Mouse (Mus musculus) liver, embryonic 12.5 days (tissue): ENCODE results near the gene Mcoln1. TPM values are rescaled to one million over a fixed set of nuclear protein-coding genes. Genes with fewer than 3 reads are reported as not detected.
A peak's percentile ranks its signal among the peaks of the same experiment; 100 is the strongest.

Source experiments
- ATAC-seq: fragments of 200-750 bp; cut with Nextera tagmentation; 2 replicates; pipeline ENCODE4 v1.8.0; 2017; ENCODE audit warnings: moderate number of reproducible peaks, mild to moderate bottlenecking, moderate library complexity
- H3K27ac ChIP-seq: fragments of 300-500 bp; sonication (generic); 2 replicates; pipeline ENCODE4 v1.5.1; 2016; ENCODE audit warnings: mild to moderate bottlenecking
- H3K27me3 ChIP-seq: fragments of 300-500 bp; sonication (generic); replicated peaks from 2 replicates; pipeline ENCODE4 v1.6.1; 2016; ENCODE audit warnings: mild to moderate bottlenecking, moderate library complexity
- H3K36me3 ChIP-seq: fragments of 300-500 bp; sonication (generic); 2 replicates; pipeline ENCODE4 v1.6.1; 2016; ENCODE audit warnings: mild to moderate bottlenecking, moderate library complexity
- H3K4me1 ChIP-seq: fragments of 300-500 bp; sonication (generic); 2 replicates; pipeline ENCODE4 v1.6.1; 2016
- H3K4me2 ChIP-seq: fragments of 300-500 bp; sonication (generic); 2 replicates; pipeline ENCODE4 v1.6.1; 2016; ENCODE audit warnings: mild to moderate bottlenecking, moderate library complexity
- H3K4me3 ChIP-seq: fragments of 300-500 bp; sonication (generic); 2 replicates; pipeline ENCODE4 v1.5.1; 2016; ENCODE audit warnings: mild to moderate bottlenecking, moderate library complexity
- H3K9ac ChIP-seq: fragments of 300-500 bp; sonication (generic); 2 replicates; pipeline ENCODE4 v1.6.1; 2016; ENCODE audit warnings: mild to moderate bottlenecking, moderate library complexity
- H3K9me3 ChIP-seq: fragments of 300-500 bp; sonication (generic); replicated peaks from 2 replicates; pipeline ENCODE4 v1.6.1; 2016; ENCODE audit warnings: mild to moderate bottlenecking, moderate library complexity
- WGBS: fragments of 180-500 bp; shearing (Covaris S2); methylation state at CpG from one replicate; pipeline ENCODE4 v1.1.7; 2016; ENCODE audit not compliant: insufficient replicate concordance; 5-methylcytosine and 5-hydroxymethylcytosine counted together
- polyA plus RNA-seq: library from polyadenylated mRNA; unstranded; fragments of >200 nt; fragmentation: Nextera tagmentation; extraction: Ambion mirVana; gene quantifications from 2 replicates; pipeline ENCODE4 v1.2.1, GENCODE M21; 2016

Mcoln1 gene
- polyA plus RNA-seq, 1 experiment from 2014 or later = 25.7 TPM

DNA sequence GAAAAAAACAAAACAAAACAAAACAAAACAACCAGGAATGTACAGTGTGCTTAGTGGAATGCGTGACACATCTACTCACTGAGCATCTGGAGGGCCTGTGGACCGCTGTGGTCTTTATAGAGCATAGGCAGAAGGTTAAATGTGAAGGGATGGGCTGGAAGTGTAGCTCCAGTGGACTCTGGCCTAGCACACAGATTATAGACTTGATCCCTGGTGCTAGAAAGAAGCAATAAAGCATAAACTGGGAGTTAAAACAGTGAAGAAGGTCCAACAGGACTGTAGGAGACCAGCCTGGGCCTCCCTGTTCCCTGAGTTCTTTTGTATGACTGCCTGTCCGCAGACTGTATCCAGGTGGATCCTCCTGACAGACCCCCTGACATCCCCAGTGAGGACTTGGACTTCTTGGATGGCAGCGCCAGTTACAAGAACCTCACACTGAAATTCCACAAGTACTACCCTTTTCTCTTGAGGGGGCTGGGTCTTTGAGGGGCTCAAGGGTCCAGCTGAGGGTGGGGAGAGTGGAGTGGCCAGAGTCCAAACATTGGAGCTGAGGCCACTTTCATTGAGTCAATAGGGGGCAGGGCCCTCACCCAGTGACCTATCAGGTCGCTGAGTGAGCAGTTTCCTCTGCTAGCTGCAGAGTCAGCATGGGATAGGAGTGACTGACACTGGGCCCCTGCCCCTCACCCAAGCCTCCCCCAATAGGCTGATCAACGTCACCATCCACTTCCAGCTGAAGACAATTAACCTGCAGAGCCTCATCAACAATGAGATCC lies 7.9 kb downstream of the Mcoln1 start:
- peak overlapping the region; percentile 30; the same call in 1 of the 2 replicates for H3K27ac ChIP-seq
- H3K9ac ChIP-seq = no peak overlapping the region
- H3K9me3 ChIP-seq = no peaks in the 10 kb centered on the region
- H3K4me2 ChIP-seq = no peak overlapping the region
- WGBS = 71% methylated on average over 6 of the region's 6 CpGs
- 0 out of 2 replicates have a peak, but pooled peaks cover 4% of the 10 kb centered on the region for H3K4me1 ChIP-seq
- ATAC-seq = peak; percentile 63
- H3K36me3 ChIP-seq = peaks cover 70% of the 10 kb centered on the region
- no peak overlapping the region for H3K4me3 ChIP-seq
- no peaks in the 10 kb centered on the region for H3K27me3 ChIP-seq

DNA sequence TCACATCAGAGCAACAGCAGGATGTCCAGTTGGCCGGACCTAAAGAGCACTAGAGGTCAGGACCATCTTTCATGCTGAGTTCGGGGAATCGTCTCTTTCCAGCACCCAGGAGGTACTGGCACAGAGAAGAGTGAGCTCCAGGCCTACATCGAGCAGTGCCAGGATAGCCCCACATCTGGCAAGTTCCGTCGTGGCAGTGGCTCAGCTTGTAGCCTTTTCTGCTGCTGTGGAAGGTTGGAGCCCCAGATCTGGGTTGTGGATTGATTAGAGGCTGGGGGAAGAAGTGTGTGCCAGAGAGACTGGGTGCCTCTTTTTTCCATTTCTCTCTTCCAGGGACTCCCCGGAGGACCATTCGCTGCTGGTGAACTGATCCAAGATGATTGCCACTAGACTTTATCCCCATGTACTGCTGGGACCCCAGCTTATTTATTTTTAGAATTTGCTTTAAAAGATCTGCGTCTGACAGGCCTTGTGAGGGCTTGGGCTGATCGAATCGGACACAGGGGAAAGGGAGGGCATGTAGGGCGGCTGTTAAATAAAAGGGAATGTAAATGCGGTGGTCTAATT lies 14.5 kb downstream of the Mcoln1 start:
- Histone ChIP-seq H3K27ac (peak overlapping the region; percentile 59), H3K9ac (peak overlapping the region; percentile 71), H3K4me1 (peaks cover 34% of the 10 kb centered on the region), H3K4me2 (peak overlapping the region; percentile 91), H3K9me3 (no peaks in the 10 kb centered on the region), H3K4me3 (peak overlapping the region; percentile 73), H3K27me3 (no peaks in the 10 kb centered on the region), H3K36me3 (peaks cover 39% of the 10 kb centered on the region)
- ATAC-seq = no peak
- 35% methylated on average over 13 of the region's 13 CpGs for WGBS

DNA sequence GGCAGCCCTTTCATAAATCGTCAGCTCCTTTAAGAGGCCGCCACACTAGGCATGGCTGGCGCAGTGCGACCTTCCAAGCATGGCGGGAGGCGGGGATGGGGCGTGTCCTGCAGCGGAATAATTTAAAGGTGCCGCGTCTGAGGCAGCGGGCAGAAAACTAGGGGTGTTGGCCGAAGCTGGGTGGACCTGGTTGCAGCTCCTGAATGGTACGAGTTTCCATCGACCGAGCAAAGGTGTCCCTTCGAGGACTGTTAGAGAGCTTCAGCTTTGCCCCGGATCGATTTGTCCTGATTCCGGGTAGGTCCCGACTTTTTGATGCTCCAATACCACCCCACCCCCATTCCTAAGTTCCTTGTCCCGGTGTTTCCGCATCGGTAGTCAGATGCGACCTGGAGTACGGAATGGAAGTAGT lies 15.0 kb downstream of the Mcoln1 start, which contains the start of gene Pnpla6:
Gene Pnpla6, plus strand, starts transcription at position 125 of the 412 bp plus-strand sequence.
- Histone ChIP-seq H3K27me3 (no peaks in the 10 kb centered on the region), H3K27ac (peak within 1 kb of the TSS; percentile 80), H3K9me3 (no peaks in the 10 kb centered on the region), H3K4me1 (peaks cover 39% of the 10 kb centered on the region), H3K9ac (peak within 1 kb of the TSS; percentile 71), H3K4me2 (peak within 1 kb of the TSS; percentile 91), H3K36me3 (peaks cover 35% of the 10 kb centered on the region), H3K4me3 (peak within 1 kb of the TSS; percentile 73)
- ATAC-seq = peak; percentile 64
- 2% methylated on average over 25 of the region's 25 CpGs for WGBS

DNA sequence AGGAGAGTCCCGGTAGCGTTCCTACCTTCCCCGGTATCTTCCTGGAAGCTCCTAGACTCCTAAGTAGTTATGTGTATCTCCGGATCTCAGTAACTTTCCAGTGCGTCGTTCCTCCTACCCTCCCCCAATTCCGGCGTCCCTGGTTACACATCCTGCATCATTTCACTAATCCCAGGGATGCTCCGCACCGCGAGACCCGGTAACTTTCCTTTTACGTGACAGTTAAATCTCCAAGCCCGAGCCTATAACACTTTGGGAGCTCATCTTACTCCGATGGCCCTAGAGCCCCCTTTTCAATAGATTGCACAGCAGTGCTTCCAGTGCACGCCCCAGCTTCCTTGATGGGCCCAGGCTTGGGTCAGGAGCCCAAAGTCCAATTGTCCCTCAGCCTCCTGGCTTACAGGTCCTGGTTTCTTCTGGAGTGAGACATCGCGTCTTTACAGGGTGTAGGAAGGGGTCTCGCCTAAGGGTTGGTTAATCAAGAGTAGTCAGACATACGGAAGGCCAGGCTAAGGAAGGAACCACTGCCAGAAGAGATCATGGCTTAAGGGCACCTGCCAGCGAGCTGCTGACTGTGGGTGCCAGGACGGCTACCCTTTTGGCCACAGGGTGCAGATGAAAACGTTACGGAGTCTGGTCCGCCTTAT lies 15.6 kb downstream of the Mcoln1 start:
- Histone ChIP-seq H3K4me1 (peaks cover 45% of the 10 kb centered on the region), H3K4me3 (peak overlapping the region; percentile 73), H3K4me2 (peak overlapping the region; percentile 91), H3K27ac (peak overlapping the region; percentile 80), H3K27me3 (no peaks in the 10 kb centered on the region), H3K9ac (peak overlapping the region; percentile 71), H3K36me3 (peaks cover 30% of the 10 kb centered on the region), H3K9me3 (no peaks in the 10 kb centered on the region)
- peak; percentile 38 for ATAC-seq
- under 1% methylated on average over 25 of the region's 25 CpGs for WGBS

DNA sequence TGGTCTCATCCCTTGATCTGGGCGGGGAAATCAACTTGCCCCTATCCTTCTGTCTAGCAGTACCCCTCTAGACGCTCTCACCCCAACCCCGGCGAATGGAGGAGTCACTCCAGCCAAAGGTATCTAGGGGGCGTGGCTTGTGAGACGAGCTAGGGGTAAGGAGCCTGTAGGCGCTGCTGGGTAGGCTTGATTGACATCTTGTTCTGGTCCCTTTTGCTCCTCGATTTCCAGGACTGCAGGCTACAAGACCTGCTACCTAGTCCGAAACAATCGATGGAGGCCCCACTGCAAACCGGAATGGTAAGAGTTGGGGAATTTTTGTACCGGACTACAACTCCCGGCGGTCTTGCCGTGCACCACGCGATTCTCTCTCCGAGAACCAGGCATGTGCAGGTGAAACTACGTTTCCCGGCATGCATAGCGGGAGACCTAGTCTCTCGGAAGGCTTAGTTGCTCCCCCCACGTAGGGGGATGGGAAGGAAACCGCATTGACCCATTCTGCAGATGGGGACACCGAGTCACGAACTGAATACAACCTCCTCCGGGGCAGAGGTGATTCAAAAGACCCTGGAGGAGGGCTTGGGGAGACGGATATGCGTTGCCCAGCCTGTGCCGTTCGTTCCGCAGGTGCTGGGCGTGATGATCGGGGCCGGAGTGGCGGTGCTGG lies 16.3 kb downstream of the Mcoln1 start:
- peak; percentile 88 for ATAC-seq
- H3K36me3 ChIP-seq = peaks cover 29% of the 10 kb centered on the region
- under 1% methylated on average over 36 of the region's 36 CpGs for WGBS
- peaks cover 49% of the 10 kb centered on the region for H3K4me1 ChIP-seq
- peak overlapping the region; percentile 71 for H3K9ac ChIP-seq
- H3K4me3 ChIP-seq = peak overlapping the region; percentile 73
- H3K27me3 ChIP-seq = no peaks in the 10 kb centered on the region
- H3K9me3 ChIP-seq = no peaks in the 10 kb centered on the region
- H3K4me2 ChIP-seq = peak overlapping the region; percentile 91
- peak overlapping the region; percentile 80 for H3K27ac ChIP-seq

DNA sequence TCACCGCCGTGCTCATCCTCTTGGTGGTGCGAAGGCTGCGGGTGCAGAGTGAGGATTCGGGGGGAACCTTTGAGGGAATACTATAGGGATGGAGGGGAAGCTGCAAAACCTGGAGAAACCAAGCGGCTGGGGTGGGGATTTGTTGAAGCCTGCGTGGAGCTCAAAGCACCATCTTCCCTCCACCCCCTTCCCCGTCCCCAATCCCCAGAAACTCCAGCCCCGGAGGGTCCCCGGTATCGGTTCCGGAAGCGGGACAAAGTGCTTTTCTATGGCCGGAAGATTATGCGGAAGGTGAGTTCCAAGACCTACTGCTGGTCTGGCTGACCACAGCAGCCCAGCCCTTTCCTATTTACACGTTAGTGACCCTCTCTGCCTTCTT lies 16.8 kb downstream of the Mcoln1 start:
- no peak for ATAC-seq
- H3K27me3 ChIP-seq = no peaks in the 10 kb centered on the region
- H3K4me1 ChIP-seq = peaks cover 53% of the 10 kb centered on the region
- 5% methylated on average over 16 of the region's 16 CpGs for WGBS
- peak overlapping the region; percentile 71 for H3K9ac ChIP-seq
- H3K27ac ChIP-seq = peak overlapping the region; percentile 80
- H3K4me3 ChIP-seq = peak overlapping the region; percentile 73
- H3K4me2 ChIP-seq = peak overlapping the region; percentile 91
- H3K36me3 ChIP-seq = peaks cover 31% of the 10 kb centered on the region
- H3K9me3 ChIP-seq = no peaks in the 10 kb centered on the region

DNA sequence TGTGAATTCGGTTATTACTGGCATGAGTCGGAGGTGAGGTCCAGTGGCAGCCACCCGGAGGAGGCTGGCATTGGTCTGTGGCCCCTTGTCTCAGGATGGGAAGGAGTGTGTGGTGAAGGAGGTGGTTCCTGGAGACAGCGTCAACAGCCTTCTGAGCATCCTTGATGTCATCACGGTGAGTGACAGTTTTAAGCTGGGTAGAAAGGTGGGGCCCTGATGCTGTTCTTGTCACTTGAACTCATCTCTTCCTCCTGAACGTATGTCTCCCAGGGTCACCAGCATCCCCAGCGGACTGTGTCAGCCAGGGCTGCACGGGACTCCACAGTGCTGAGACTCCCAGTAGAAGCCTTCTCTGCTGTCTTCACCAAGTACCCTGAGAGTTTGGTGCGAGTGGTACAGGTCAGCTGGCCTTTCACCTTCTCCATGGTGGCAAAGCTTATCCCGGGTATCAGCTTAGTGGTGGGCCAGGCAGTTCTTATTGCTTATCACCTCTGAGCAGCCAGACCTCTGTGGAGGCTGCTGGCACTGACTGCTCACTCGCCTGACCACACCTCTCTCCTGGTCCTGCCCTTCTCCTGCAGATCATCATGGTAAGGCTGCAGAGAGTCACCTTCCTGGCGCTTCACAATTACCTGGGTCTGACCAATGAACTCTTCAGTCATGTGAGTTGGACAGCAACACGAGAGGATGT lies 21.9 kb downstream of the Mcoln1 start:
- Histone ChIP-seq H3K27me3 (no peaks in the 10 kb centered on the region), H3K9me3 (no peaks in the 10 kb centered on the region), H3K4me3 (peak overlapping the region; percentile 36), H3K36me3 (peaks cover 59% of the 10 kb centered on the region), H3K4me2 (peak overlapping the region; percentile 68), H3K4me1 (peaks cover 68% of the 10 kb centered on the region), H3K9ac (peak overlapping the region; percentile 42), H3K27ac (peak overlapping the region; percentile 94)
- WGBS = 48% methylated on average over 13 of the region's 13 CpGs
- peak; percentile 99 for ATAC-seq

DNA sequence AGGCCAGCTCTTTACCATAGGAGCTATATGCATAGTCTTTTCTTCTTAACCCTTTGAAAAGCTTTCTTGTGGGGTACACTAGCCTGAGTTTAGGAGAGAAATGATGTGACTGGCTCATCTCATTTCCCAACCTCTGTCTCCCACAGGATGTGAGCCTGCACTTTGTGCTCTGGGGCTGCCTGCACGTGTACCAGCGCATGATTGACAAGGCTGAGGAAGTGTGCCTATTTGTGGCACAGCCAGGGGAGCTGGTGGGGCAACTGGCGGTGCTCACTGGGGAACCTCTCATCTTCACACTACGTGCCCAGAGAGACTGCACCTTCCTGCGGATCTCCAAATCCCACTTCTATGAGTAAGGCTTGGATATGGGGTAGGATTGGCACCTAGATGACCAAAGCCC lies 30.6 kb downstream of the Mcoln1 start:
- Histone ChIP-seq H3K9me3 (no peaks in the 10 kb centered on the region), H3K9ac (no peak overlapping the region), H3K4me2 (no peak overlapping the region), H3K27me3 (no peaks in the 10 kb centered on the region), H3K4me1 (peaks cover 6% of the 10 kb centered on the region), H3K4me3 (no peak overlapping the region), H3K27ac (no peak overlapping the region), H3K36me3 (peaks cover 50% of the 10 kb centered on the region)
- ATAC-seq = 0 out of 2 replicates have a peak, but pooled peaks have one; percentile 14
- WGBS = 66% methylated on average over 5 of the region's 5 CpGs

DNA sequence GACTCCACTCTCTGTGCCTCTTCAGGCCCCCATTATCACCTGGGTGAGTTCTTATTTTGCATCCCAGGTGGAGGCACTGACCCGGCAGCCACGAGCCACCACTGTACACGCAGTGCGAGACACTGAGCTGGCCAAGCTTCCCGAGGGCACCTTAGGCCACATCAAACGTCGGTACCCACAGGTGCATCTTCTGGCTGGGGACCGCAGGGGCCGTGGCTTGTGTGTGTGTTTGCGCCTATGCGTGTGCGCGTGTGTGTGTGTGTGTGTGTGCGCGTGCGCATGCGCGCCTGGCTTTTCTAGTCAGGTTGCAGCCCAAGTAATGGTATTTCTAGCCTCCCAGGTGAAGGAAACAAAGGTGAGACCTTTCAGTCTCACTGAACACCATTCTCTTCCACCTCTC lies 31.7 kb downstream of the Mcoln1 start:
- no peak overlapping the region for H3K4me3 ChIP-seq
- 91% methylated on average over 18 of the region's 18 CpGs for WGBS
- no peak overlapping the region for H3K4me2 ChIP-seq
- H3K27ac ChIP-seq = no peak overlapping the region
- H3K4me1 ChIP-seq = peaks cover 16% of the 10 kb centered on the region
- H3K9ac ChIP-seq = no peak overlapping the region
- H3K36me3 ChIP-seq = peaks cover 50% of the 10 kb centered on the region
- no peaks in the 10 kb centered on the region for H3K27me3 ChIP-seq
- no peak for ATAC-seq
- no peaks in the 10 kb centered on the region for H3K9me3 ChIP-seq

DNA sequence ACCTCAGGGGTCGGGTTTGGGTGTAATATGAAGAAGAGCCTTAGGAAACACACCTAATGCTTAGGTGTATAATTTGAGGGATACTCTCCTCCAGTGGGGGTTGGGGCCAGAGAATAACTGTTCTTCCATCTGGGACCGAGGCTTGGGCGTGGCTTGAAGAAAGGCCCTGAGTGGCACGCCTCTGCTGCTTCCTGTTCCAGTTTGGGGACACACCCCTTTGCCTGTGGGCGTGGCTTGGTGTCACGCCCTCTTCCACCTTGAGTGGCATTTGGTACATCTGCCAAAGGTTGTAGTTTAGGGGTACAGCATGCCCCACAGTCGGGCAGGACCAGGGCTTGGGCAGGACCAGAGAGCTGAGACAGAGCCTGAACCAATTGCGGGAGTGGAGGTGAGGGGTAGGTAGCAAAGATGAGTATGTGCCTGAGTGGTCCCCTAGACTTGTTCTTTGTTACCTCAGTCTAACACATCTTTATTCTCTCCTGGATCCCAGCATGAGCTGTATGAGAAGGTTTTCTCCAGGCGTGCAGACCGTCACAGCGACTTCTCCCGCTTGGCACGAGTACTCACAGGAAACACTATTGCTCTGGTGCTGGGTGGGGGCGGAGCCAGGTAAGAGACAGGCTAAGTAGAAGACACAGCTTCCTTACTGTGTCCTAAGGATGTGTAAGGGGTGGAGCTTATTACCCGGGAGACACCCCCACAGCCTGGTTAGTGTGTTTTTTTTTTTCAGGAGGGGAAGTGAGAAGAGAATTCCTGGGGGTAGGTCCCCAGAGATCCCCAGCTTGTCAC lies 36.0 kb downstream of the Mcoln1 start:
- no peaks in the 10 kb centered on the region for H3K27me3 ChIP-seq
- H3K36me3 ChIP-seq = peaks cover 81% of the 10 kb centered on the region

More for the DNA sequence above, 36.0 kb downstream of the Mcoln1 start:
- Histone ChIP-seq H3K9me3 (no peaks in the 10 kb centered on the region), H3K4me2 (peak overlapping the region; percentile 43), H3K4me3 (0 out of 2 replicates have a peak overlapping the region, but pooled peaks have one; percentile 3), H3K4me1 (peaks cover 16% of the 10 kb centered on the region), H3K27ac (no peak overlapping the region), H3K9ac (no peak overlapping the region)
- WGBS = 49% methylated on average over 15 of the region's 15 CpGs
- peak; percentile 85 for ATAC-seq
